Comparison of ENCODE assay signal across 10 mouse cellular contexts in genomic region chr12:54999016-54999690, GRCm38 (mm10). TPM values are rescaled to one million over a fixed set of nuclear protein-coding genes. Genes with fewer than 3 reads are reported as not detected.
DNase-seq lines count a peak whose midpoint lies in the region; ATAC-seq and TF ChIP-seq lines count a peak whose summit lies in the region.
"Had no signal": no experiment of that assay in that cellular context is flagged by ENCODE, and none has a peak within 500 bp of the region (broad histone marks: within the 10 kb centered on the region; RNA-seq: fewer than 3 reads in every experiment).

No protein-coding gene starts in this region.

- no peak for TF ChIP-seq CTCF in lung, embryonic 14.5 days (IDR thresholded peaks at IDR 0.05; ENCODE audit: low read depth)

- H3K9me3 ChIP-seq in kidney, embryonic 14.5 days (ENCODE audit: control insufficient read depth, low read length) = no peaks in the 10 kb centered on the region
- H3K9me3 ChIP-seq in lung, embryonic 14.5 days (ENCODE audit: low read depth, low read length) = no peaks in the 10 kb centered on the region
- H3K9me3 ChIP-seq in stomach, embryonic 16.5 days (replicated peaks; ENCODE audit: control insufficient read depth, low read length) = no peaks in the 10 kb centered on the region
- H3K9me3 ChIP-seq in forebrain, embryonic 15.5 days = no peaks in the 10 kb centered on the region
- H3K9me3 ChIP-seq: lung, embryonic 15.5 days had no signal

- H3K36me3 ChIP-seq in kidney, embryonic 14.5 days (ENCODE audit: control insufficient read depth, insufficient read depth, low read length) = no peaks in the 10 kb centered on the region
- H3K36me3 ChIP-seq in lung, embryonic 14.5 days (ENCODE audit: insufficient read depth) = no peaks in the 10 kb centered on the region
- no peaks in the 10 kb centered on the region for H3K36me3 ChIP-seq in stomach, embryonic 16.5 days (ENCODE audit: control insufficient read depth, insufficient read depth, low read length)
- H3K36me3 ChIP-seq in forebrain, embryonic 15.5 days = no peaks in the 10 kb centered on the region
- H3K36me3 ChIP-seq: lung, embryonic 15.5 days had no signal

- 81% methylated on average over 14 of the region's 14 CpGs for WGBS in kidney, embryonic 14.5 days
- 68% methylated on average over 14 of the region's 14 CpGs for WGBS in lung, embryonic 14.5 days
- WGBS in stomach, embryonic 16.5 days = 68% methylated on average over 14 of the region's 14 CpGs
- 83% methylated on average over 14 of the region's 14 CpGs for WGBS in forebrain, embryonic 15.5 days

- H3K4me2 ChIP-seq in kidney, embryonic 14.5 days (replicated peaks; ENCODE audit: low read depth, low read length) = no peak overlapping the region
- H3K4me2 ChIP-seq in lung, embryonic 14.5 days = no peak overlapping the region
- no peak overlapping the region for H3K4me2 ChIP-seq in stomach, embryonic 16.5 days (ENCODE audit: low read depth, low read length)
- no peak overlapping the region for H3K4me2 ChIP-seq in forebrain, embryonic 15.5 days (replicated peaks)
- H3K4me2 ChIP-seq: lung, embryonic 15.5 days had no signal

- DNase-seq in kidney, adult 9 months = peak; percentile 20
- DNase-seq in lung, embryonic 14.5 days = peak; percentile 20
- no peak for DNase-seq in urinary bladder, postnatal 25 days (ENCODE audit: low spot score)
- DNase-seq in neural tube, embryonic 10.5 days (ENCODE audit: extremely low spot score, low spot score) = no peak

- no peaks in the 10 kb centered on the region for H3K27me3 ChIP-seq in kidney, embryonic 14.5 days (ENCODE audit: control insufficient read depth, insufficient read depth, low read length)
- H3K27me3 ChIP-seq in lung, embryonic 14.5 days (ENCODE audit: insufficient read depth, low read length) = no peaks in the 10 kb centered on the region
- H3K27me3 ChIP-seq in stomach, embryonic 16.5 days (ENCODE audit: control insufficient read depth, insufficient read depth, low read length) = no peaks in the 10 kb centered on the region
- no peaks in the 10 kb centered on the region for H3K27me3 ChIP-seq in forebrain, embryonic 15.5 days
- H3K27me3 ChIP-seq: lung, embryonic 15.5 days had no signal

- ATAC-seq in kidney, embryonic 14.5 days (ENCODE audit: low FRiP score, low TSS enrichment) = no peak
- peak; percentile 99 for ATAC-seq in granulocyte monocyte progenitor cell, adult 5-6 weeks (replicated peaks; ENCODE audit: poor library complexity, severe bottlenecking)
- ATAC-seq in lung, embryonic 14.5 days (ENCODE audit: insufficient read depth) = no peak
- no peak for ATAC-seq in stomach, embryonic 16.5 days (ENCODE audit: insufficient read depth, low FRiP score)
- ATAC-seq in forebrain, embryonic 15.5 days (replicated peaks) = no peak

- H3K4me1 ChIP-seq in kidney, embryonic 14.5 days (ENCODE audit: control insufficient read depth, insufficient read depth, low read length) = no peaks in the 10 kb centered on the region
- no peaks in the 10 kb centered on the region for H3K4me1 ChIP-seq in lung, embryonic 14.5 days (ENCODE audit: insufficient read depth)
- H3K4me1 ChIP-seq in stomach, embryonic 16.5 days (ENCODE audit: control insufficient read depth, insufficient read depth, low read length) = no peaks in the 10 kb centered on the region
- H3K4me1 ChIP-seq in forebrain, embryonic 15.5 days = no peaks in the 10 kb centered on the region

- H3K4me3 ChIP-seq in kidney, embryonic 14.5 days (ENCODE audit: low read length) = no peak overlapping the region
- H3K4me3 ChIP-seq in lung, embryonic 14.5 days (ENCODE audit: low read depth, low read length) = no peak overlapping the region
- H3K4me3 ChIP-seq in stomach, embryonic 16.5 days (replicated peaks; ENCODE audit: low read length) = no peak overlapping the region
- H3K4me3 ChIP-seq in forebrain, embryonic 15.5 days = no peak overlapping the region
- H3K4me3 ChIP-seq: lung, embryonic 15.5 days had no signal

- no peak overlapping the region for H3K9ac ChIP-seq in kidney, embryonic 14.5 days (ENCODE audit: low read depth, low read length)
- H3K9ac ChIP-seq in lung, embryonic 14.5 days = no peak overlapping the region
- no peak overlapping the region for H3K9ac ChIP-seq in stomach, embryonic 16.5 days (ENCODE audit: low read length)
- H3K9ac ChIP-seq in forebrain, embryonic 15.5 days (replicated peaks) = no peak overlapping the region
- H3K9ac ChIP-seq: lung, embryonic 15.5 days had no signal

- H3K27ac ChIP-seq in kidney, embryonic 14.5 days (ENCODE audit: low read depth, low read length) = no peak overlapping the region
- no peak overlapping the region for H3K27ac ChIP-seq in lung, embryonic 14.5 days (ENCODE audit: low read depth)
- 0 out of 2 replicates have a peak overlapping the region, but pooled peaks have one; percentile 27 for H3K27ac ChIP-seq in stomach, embryonic 16.5 days (ENCODE audit: low read length)
- no peak overlapping the region for H3K27ac ChIP-seq in forebrain, embryonic 15.5 days (replicated peaks)
- H3K27ac ChIP-seq: lung, embryonic 15.5 days had no signal

RNA-seq across cellular contexts. Expression of gene Gm20403, which starts 12.8 kb away (rescaled TPM):
- polyA plus RNA-seq in kidney, embryonic 14.5 days (2014; fragmentation: Nextera tagmentation; extraction: Ambion mirVana) = not detected in 2 replicates
- not detected in 2 replicates for total RNA-seq in granulocyte monocyte progenitor cell, adult 5-6 weeks (2014; fragmentation: Nextera tagmentation)
- total RNA-seq in granulocyte monocyte progenitor cell, adult 5-6 weeks (2017) = not detected in 2 replicates
- polyA plus RNA-seq in lung, embryonic 14.5 days (2014; fragmentation: Nextera tagmentation; extraction: Ambion mirVana) = not detected in 2 replicates
- polyA plus RNA-seq in stomach, embryonic 16.5 days (2015; fragmentation: Nextera tagmentation; extraction: Ambion mirVana) = not detected in 2 replicates
- not detected in 2 replicates for polyA plus RNA-seq in forebrain, embryonic 15.5 days (2015; fragmentation: Nextera tagmentation; extraction: Ambion mirVana)
- total RNA-seq: gastrocnemius, adult 8-10 months had no signal
- polyA plus RNA-seq: lung, embryonic 15.5 days had no signal

RNA-seq across cellular contexts. Expression of gene Baz1a, which starts 15.0 kb away (rescaled TPM):
- polyA plus RNA-seq in kidney, embryonic 14.5 days (2014; fragmentation: Nextera tagmentation; extraction: Ambion mirVana) = 25.2 and 29.0 TPM in 2 replicates
- 153 and 161 TPM in 2 replicates for total RNA-seq in granulocyte monocyte progenitor cell, adult 5-6 weeks (2014; fragmentation: Nextera tagmentation)
- 156 and 170 TPM in 2 replicates for total RNA-seq in granulocyte monocyte progenitor cell, adult 5-6 weeks (2017)
- polyA plus RNA-seq in lung, embryonic 14.5 days (2014; fragmentation: Nextera tagmentation; extraction: Ambion mirVana) = 23.9 and 26.3 TPM in 2 replicates
- polyA plus RNA-seq in stomach, embryonic 16.5 days (2015; fragmentation: Nextera tagmentation; extraction: Ambion mirVana) = 16.4 and 18.0 TPM in 2 replicates
- polyA plus RNA-seq in forebrain, embryonic 15.5 days (2015; fragmentation: Nextera tagmentation; extraction: Ambion mirVana) = 15.2 and 18.5 TPM in 2 replicates

Comparison
In these comparisons a context has a peak if more than half of its experiments do, and no peak if none do; other contexts are left out.
1. DNase-seq: peak in kidney, adult 9 months (single experiment) and lung, embryonic 14.5 days (single experiment); none in urinary bladder, postnatal 25 days (single experiment) and neural tube, embryonic 10.5 days (single experiment).